Mouse (Mus musculus): Measurements from ENCODE around the gene Peli2.
A peak's percentile ranks its signal among the peaks of the same experiment; 100 is the strongest.
"Not testable (repeated sequence)": the region's sequence is repeated elsewhere in the genome, so short reads cannot be mapped to it uniquely, and the experiment has no call there.

Peli2 gene

DNA sequence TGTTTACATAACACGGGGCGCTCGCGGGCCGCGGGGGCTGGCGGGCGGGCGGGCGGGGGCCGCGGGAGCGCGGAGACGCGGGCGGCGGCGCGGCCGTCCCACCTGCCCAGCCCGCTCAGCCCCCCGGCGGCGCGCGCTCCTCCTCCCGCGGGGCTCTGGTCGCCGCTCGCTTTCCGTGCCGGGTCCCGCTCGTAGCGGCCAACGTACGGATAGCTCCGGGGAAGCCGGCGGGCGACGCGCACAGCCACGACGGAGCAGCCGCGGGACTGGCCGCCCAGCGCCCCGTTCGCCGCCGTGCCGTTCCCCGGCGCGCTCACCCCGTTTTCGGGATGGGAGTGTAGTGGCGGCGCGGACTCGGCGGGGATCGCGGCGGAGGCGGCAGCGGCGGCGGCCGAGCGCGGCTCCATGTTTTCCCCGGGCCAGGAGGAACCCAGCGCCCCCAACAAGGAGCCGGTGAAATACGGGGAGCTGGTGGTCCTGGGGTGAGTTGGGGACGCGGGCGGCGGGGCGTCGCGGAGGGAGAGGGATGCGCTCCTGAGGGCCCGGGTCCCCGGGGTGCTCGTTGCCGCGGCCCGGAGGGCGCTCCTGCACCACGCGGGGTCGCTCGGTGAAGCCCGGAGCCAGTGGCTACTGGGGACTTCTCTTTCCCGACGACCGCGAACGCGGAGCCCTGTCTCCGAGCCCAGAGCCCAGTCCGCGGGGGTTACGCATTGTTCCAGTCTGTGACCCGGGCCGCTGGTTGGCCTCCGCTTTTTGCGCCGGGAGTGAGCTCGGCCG lies at the start of gene Peli2:
Peli2 (plus strand) TSS at position 72 of the 777 bp plus-strand sequence.
- DNase-seq (ENCODE audit: low spot score), result peak; percentile 56

DNA sequence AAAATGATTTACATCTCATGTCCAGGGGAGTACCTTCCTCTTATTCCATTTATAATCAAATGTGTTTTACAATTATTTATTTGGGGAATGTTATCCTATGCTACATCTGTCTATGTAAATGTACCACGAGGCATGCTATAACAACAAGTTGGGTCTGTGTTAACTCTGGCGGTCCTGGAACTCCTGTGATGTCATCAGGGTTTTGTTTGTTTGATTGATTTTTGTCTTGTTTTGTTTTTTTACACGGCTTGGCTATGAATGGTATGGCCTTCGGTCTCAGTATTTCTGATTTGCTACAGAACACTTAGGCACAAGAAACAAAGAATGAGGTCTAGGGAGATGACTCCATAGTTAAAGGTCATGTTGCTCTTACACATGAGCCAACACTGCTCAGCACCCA lies 48.5 kb upstream of the Peli2 start:
- no peak for DNase-seq (ENCODE audit: low spot score)

DNA sequence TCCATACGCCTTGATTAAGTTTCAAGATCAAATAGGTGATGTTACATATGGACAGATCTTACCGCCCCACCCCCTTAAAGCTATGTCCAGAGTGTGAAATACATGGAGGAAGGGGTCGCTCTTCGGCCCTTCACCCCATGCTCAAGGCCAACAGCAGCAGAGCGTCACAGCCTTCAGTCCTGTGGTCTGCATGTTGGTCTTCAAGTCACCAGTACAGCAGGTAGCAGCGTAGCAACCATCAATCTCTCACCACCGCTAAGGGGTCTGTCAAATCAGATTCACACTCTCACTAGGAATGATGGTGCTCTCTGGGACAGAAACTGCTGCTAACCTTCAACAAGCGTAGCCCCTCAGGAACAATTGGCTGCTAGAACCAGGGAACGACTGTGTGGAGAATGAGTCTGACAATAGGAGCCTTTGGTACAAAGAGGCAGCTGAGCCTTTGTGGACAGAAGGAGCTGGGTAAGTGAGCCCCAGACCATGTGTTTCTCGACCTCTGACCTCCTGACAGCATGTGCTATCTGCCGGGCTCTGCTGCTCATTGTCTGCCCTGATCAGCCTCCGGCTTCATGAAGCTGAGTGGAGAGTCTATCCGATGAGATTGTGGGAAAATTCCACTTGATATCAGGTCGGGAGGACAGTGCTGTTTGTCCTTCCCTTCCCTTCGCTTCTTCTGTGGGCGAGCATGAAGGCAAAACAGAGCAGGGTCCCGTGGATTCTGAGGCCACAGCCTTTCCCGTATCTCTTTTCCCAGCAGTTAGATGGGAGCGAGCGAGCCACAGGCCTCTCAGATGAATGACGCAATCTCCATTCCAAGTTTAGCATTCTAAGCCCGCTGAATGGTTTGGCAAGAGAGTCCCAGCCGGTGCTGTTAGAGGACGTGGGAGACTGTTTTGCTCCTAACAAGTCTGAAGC lies 47.1 kb upstream of the Peli2 start:
- no peak for DNase-seq (ENCODE audit: low spot score)

DNA sequence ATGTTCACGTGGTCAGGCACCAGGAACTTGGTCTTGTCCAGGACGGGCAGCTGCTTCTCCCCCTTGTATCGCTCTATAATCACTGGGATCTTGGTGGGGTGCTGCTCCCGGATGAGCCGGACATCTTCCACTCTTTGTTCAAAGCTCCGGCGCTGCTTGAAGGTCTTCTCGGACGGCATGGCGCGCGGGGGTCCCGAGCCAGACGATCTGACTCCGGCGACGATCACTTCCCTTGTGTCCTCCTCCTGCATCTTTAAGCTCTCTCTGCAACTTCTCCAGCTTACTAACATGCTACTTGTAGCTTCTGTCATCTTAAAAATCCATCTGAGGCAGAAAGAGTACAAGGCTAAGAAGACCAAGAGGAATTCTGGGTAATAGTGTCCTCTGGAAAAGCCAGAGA lies 41.0 kb upstream of the Peli2 start:
- not testable (repeated sequence) for DNase-seq (ENCODE audit: low spot score)

DNA sequence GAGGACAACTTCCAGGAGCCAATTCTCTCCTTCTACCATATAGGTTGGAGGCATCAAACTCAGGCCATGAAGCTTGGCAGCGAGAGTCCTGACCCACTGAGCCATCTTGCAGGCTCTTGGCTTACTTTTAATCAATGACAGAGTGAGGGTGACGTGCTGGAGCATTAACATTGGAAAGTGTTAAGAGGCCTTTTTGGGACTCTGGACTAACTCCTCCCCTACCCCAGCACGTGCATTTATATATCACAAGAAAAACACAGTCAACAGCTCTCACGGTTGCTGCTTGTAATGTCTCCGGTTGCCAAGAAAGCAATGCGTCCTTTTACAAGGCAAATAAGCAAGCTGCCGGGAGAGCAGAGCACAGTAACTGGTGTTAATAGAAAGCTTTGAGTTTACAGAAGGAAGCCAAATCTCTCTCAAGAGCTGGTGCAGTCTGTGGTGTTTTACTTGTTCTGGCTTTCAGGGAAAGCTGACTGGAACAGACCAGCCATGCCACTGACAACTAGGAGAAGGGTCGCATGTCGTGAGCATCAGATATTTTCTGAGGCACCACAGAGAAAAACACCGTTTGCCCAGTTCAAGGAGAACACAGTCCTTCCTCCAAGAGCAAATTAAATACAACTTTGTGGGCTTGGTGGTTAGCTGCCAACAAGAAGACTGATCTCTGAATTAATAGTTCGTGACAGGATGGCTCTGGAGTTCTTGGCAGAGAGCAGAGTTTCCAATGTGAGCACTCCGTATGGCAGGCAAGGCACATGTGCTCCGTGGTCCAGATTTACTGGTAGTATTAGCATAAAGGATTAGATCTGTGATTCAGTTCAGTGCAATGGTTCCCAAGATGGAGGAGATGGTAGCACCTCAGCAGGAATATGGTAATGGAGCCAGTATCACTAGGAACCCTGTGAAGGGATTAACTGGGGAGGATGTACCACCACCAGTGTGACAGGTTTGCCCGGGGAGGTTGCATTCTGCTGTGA lies 36.5 kb upstream of the Peli2 start:
- no peak for DNase-seq (ENCODE audit: low spot score)

DNA sequence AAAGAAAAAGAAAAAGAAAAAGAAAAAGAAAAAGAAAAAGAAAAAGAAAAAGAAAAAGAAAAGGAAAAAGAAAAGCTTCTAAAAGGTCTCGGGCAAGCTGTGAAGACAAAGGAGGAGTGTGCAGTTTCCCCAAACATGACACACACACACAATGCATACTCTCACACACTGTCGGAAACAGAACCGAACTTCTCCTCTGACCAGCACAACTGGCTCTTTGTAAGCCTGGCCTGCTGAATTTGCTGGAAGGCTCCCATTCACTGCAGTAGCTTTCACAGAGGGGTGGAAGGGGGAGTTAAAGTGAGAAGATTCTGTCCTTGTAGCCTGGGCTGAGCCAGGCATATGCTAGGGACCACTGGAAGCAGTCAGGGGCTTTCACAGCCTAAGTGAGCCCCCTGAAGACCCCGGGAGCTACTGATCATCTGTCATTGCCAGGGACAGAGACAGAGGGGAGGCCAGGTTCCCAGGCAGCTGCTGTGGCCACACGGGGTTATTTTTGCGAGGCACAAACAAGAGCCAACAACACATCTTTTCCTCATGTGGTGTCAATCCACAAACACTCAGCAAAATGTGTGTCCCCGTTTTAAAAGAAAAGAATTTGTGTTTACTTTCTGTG lies 33.8 kb upstream of the Peli2 start:
- no peak for DNase-seq (ENCODE audit: low spot score)

DNA sequence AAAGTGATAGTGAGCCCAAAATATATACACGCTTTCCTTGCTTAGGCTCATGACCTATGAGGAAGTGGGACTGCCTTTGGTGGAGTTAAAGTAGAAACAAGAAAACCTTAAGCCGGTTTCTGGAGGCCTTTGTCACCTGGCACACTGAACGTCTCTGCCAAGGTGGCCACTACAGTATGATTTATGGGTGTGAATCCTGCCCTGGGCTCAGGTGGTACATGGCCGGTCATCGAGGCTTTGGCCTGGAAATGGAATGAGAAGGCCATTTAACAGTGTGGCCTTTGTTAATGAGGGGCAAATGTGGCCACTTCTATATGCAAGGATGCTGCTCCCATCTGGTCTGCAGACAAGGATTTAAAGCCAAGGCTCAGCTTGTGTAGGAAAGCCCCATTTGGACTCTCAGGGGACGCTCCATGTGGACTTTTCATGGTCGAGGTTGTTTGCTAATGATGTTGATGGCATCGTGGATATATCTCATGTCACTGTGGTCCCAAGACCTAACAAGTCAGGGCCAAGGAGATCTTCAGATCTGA lies 33.3 kb upstream of the Peli2 start:
- DNase-seq (ENCODE audit: low spot score), result no peak

DNA sequence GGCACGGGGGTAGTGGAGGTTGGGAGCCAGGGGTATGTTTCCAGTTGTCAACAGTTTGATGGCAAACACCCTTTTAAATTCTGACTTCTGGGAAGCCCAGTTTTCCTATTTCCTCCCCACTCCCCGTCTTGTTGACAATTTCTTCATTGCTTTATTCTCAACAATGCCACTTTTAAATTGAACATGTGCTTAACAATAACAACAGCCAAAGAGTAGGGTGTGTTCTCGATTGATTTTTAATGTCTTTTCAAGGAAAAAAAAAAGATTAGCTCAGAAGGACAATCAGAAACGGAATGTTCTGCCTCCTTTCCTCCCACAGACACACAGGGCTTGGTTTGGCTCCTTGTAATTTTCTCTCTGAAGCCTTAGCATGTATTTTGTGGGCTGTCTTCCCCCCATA lies 30.2 kb upstream of the Peli2 start:
- no peak for DNase-seq (ENCODE audit: low spot score)

DNA sequence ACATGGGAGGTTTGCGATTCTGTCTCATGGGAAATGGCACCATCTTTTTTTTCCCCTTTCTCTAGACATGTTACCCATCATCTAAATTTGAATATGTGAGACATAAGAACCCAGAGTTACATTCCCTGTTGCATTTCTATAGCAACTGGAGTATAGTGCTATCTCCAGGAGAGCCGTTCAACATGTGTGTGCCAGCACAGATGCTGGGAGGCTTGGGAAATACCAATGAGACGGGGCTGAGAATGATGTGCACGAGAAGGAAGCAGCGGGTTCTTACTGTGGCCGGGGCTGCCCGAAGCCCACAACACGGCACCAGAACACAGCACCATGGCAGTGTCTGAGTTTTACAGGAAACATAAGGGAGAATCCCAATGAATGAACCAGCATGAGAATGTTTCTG lies 29.5 kb upstream of the Peli2 start:
- no peak for DNase-seq (ENCODE audit: low spot score)

DNA sequence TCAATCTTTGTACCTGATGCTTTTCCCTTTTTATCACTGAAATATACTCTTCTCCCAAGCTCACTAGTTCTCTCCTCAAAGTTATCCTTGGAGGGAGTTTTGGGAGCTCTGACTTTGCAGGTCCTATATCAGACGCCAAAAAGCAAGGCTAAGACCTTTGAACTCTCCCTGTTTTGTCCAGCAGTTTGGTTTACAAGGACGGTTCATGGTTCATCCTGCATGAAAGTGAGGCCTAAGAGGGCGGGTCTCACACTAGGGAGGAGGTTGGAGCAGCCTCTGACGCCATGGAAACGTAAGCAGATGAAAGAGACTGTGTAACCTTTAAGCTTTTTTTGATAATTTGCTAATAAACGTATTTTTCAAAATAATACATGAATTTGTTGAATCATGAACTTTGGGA lies 22.4 kb upstream of the Peli2 start:
- no peak for DNase-seq (ENCODE audit: low spot score)

DNA sequence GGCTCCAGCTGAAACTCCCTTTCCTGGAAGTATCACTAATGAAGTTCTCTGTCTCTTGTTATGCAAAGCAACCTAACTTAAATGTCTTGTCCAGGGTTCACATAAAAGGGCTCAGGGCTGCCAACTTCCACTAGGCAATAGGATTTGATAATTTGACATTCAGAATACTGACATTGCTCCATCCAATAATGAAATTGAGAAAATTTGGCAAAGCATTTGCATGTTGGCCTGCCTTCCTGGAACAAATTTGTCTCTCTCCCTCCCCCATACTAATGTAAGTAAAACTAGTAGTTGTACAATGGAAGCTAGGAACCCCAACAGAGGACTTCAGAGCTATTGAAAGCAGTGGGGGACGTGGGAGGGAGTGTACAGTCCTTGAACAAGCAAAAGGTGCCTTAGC lies 21.3 kb upstream of the Peli2 start:
- DNase-seq (ENCODE audit: low spot score), result no peak

DNA sequence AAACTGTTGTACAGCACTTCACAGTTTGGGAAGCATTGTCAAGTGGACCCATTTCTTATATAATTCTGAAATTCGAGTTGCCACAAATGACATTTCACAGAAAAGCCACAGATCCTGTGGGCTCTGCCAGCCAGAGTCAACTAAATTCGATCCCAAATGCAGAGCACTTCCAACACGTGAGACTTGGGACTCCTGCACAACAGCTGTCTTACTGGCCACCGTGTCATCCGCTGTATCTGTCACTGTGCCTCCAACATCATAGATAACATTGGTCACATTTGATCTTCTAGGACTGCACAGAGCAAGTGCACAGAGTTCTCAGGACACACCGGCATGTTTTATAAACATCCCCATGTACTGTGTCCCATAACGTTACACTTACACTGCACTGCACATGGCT lies 14.2 kb upstream of the Peli2 start:
- DNase-seq (ENCODE audit: low spot score), result no peak

DNA sequence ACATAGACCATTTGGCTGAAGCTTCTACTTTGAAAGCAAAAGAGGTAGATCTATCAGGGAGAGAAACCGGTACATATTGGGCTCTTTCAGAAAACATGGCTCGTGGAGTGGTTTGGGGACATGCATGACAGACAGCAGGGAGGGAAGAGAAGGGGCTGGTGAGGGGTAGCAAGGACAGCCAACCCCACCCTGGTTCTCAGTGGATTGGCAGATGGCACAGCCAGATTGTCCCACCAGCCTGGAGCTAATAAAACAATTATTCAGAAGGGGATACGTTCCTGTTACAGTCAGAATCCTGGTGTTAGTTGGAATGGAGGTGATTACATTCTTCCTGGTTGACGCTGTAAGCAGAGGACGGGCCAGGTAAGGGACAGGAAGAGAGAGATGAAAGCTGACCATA lies 2.6 kb upstream of the Peli2 start:
- DNase-seq (ENCODE audit: low spot score), result no peak

DNA sequence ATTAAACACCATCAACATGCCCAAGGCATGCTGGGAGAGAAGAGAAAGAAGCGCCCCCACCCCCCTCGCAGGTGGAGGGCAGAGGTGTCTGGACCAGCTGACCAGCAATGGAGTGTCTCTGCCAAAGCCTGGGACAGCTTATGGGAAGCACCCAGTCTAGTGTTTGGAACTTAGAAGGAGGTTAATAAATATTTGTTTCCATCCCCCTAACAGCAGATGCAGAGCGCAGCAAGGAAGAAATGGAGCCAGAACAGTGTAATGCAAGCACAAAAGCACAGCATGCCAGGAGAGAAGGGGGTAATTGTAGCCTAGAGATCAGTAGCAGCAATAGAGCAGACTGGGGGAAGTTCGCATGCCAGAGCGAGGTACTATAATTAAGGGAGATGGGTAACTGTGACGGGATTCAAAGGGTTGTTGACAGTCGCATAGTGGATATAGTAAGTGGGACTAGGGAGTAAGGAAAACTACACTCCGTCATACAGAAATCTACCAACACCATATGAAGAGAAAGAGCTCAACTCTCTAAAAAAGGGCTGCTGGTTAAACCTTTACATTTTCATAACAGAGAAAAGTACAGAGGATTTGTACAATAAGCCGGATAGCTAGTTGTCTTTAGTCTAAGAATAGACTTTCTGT lies 1.5 kb upstream of the Peli2 start:
- no peak for DNase-seq (ENCODE audit: low spot score)

DNA sequence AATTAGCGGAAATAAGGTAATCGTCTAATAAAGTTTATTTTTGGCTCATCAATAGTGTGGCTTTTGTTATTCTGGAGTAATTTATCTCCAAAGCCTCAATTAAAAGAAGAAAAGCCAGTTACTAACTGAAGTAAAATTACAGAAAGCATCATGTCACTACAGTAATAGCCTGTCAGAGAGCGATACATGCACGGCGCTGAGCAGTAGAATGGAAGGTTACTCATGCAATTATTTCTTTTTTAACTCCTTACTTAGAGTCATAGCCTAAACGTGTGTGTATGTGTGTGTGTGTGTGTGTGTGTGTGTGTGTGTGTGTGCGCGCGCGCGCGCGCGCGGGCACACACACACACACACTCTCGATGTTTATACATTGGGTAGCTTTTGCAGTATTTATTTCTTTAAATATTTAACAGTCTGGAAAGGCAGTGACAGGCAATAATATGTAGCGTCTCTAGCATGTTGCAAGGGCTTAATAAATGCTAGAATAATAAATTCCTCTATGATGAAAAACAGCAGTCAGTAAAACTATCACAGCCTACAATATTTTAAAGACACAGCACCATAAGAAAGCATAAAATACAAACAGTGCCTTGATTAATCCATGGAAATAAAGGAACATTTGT lies 864 bp upstream of the Peli2 start:
- DNase-seq (ENCODE audit: low spot score), result no peak

DNA sequence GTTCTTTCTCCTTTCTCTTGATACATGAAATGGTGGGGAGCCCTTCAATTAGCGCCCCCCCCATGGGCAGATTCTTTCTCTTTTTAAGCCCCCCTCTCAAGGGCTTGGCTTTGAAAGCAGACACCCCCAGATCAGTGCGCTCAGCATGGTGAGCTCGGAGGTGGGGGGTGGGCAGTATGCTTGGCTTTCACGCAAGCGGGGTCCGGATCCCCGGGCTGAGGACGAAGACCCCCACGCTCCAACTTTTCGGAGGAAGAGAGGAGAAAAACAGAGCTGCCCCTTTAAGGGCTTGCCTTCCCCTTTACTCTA lies 226 bp upstream of the Peli2 start:
- no peak for DNase-seq (ENCODE audit: low spot score)

DNA sequence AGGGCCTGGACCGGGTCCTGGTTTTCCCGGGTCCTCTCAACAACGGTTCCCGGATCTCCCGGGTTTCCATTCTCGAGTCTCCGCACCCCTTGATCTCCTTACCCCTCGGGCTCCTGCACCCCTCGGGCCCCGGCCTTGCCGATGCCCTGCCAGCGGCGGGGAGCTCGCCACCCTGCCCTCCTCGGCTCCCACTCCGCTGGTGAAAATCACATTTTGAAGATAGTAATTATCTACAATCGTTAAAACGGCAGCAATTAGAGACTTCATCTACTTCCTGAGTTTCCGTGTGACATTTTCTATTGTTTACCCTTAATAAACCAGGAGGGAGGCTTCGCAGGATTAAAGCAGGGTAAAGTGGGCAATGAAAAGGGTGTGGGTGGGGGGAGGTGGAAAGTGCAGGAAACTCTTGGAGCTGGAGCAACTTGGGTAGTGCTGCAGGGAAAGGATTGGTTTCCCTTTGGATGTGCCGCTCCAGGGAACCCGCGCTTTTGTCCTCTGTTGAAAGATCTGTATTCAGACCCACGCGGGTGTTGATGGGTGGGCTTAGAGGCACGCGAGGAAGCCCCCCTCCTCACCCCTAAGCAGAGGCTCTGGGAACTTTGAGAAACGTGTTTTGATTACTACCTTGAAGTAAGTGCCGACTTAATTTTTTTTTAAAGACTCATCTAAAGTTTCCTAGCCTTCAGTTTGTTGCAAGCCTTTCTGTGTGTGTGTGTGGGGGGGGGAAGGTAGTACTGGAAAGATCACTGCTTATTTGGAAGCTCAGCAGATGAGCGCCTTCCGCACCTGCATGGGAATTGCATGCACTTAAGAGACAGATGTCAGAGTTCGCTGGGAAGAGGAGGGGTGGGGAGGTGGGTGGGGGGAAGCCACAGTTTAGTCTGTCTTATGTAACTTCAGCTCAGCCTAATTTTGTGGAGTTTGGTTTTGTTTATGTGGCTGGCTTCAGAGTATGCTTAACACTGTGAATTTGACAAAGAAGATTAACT lies 1.2 kb downstream of the Peli2 start:
- no peak for DNase-seq (ENCODE audit: low spot score)

DNA sequence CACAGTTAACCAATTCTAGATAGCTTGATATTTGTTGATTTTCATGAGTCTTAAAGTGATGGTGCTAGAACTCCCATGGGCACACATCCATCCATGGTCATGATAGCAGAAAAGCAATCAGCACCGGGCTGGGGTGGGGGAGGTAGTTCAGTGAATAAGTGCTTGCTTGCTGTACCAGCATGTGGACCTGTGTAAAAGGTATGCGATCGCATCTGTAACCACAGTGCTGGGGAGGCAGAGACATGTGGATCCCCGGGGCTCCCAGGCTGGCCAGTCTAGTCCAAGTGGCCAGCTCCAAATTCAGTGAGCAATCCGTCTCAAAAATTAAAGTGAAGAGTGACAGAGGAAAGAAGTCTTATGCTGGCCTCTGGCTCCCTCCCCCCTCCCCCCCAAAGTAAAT lies 3.4 kb downstream of the Peli2 start:
- no peak for DNase-seq (ENCODE audit: low spot score)

DNA sequence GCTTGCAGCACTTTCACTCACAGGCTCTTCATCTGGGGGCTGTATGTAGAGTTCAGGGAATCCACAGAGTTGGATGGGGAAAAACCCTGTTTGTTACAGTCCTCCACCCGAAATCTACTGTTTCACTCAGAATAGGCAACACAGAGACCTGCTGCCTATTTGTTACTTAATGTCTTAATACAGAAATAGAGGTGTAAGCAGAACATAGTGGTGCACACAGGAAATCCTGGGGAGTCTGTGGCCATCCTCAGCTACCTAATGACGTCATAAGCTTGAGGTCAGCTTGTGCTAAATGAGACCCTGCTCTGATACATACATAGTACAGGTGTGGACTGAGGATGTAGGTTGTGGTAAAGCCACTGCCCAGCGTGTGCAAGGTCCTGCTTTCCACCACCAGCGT lies 4.2 kb downstream of the Peli2 start:
- no peak for DNase-seq (ENCODE audit: low spot score)

Measured in urinary bladder, postnatal 25 days (tissue).